Mouse (Mus musculus) forebrain, embryonic 15.5 days (tissue): ENCODE data around the gene Atp6v1a. TPM values are rescaled to one million over a fixed set of nuclear protein-coding genes. Genes with fewer than 3 reads are reported as not detected.

Source experiments
- ATAC-seq: fragments of 200-750 bp; cut with Nextera tagmentation; replicated peaks from 2 replicates; pipeline ENCODE4 v1.8.0; 2017; ENCODE audit warnings: mild to moderate bottlenecking, moderate TSS enrichment, moderate library complexity
- H3K27ac ChIP-seq: fragments of 300-500 bp; sonication (generic); replicated peaks from 2 replicates; pipeline ENCODE4 v1.5.1; 2015; ENCODE audit warnings: mild to moderate bottlenecking, inconsistent platforms
- H3K27me3 ChIP-seq: fragments of 300-500 bp; sonication (generic); 2 replicates; pipeline ENCODE4 v1.6.1; 2015; ENCODE audit warnings: inconsistent platforms
- H3K36me3 ChIP-seq: fragments of 300-500 bp; sonication (generic); 2 replicates; pipeline ENCODE4 v1.6.1; 2015; ENCODE audit warnings: mild to moderate bottlenecking, inconsistent platforms
- H3K4me1 ChIP-seq: fragments of 300-500 bp; sonication (generic); 2 replicates; pipeline ENCODE4 v1.6.1; 2015; ENCODE audit warnings: inconsistent platforms
- H3K4me2 ChIP-seq: fragments of 300-500 bp; sonication (generic); replicated peaks from 2 replicates; pipeline ENCODE4 v1.6.1; 2015; ENCODE audit warnings: mild to moderate bottlenecking, inconsistent platforms
- H3K4me3 ChIP-seq: fragments of 300-500 bp; sonication (generic); 2 replicates; pipeline ENCODE4 v1.5.1; 2015; ENCODE audit warnings: mild to moderate bottlenecking, inconsistent platforms
- H3K9ac ChIP-seq: fragments of 300-500 bp; sonication (generic); replicated peaks from 2 replicates; pipeline ENCODE4 v1.6.1; 2015; ENCODE audit warnings: mild to moderate bottlenecking, inconsistent platforms
- H3K9me3 ChIP-seq: fragments of 300-500 bp; sonication (generic); 2 replicates; pipeline ENCODE4 v1.6.1; 2016; ENCODE audit warnings: inconsistent platforms
- WGBS: fragments of 180-500 bp; shearing (Covaris S2); methylation state at CpG from one replicate; pipeline ENCODE4 v1.1.7; 2015; ENCODE audit warnings: mixed read lengths; 5-methylcytosine and 5-hydroxymethylcytosine counted together
- polyA plus RNA-seq: library from polyadenylated mRNA; unstranded; fragments of >200 nt; fragmentation: Nextera tagmentation; extraction: Ambion mirVana; gene quantifications from 2 replicates; pipeline ENCODE4 v1.2.1, GENCODE M21; 2015

Atp6v1a gene
- polyA plus RNA-seq, 1 experiment from 2014 or later: 107 TPM

GRCm38 (mm10) chr16:44168990-44169389, 29.5 kb upstream of the Atp6v1a start:
- H3K4me3 ChIP-seq: no peak overlapping the region
- H3K4me1 ChIP-seq: peaks cover 7% of the 10 kb centered on the region
- no peak overlapping the region for H3K9ac ChIP-seq
- no peaks in the 10 kb centered on the region for H3K9me3 ChIP-seq
- H3K4me2 ChIP-seq: no peak overlapping the region
- H3K27ac ChIP-seq: no peak overlapping the region
- ATAC-seq: no peak
- no peaks in the 10 kb centered on the region for H3K27me3 ChIP-seq
- WGBS: 85% methylated on average over 4 of the region's 4 CpGs
- no peaks in the 10 kb centered on the region for H3K36me3 ChIP-seq

- no peak overlapping the region for H3K4me3 ChIP-seq
- no peak for ATAC-seq
- H3K27me3 ChIP-seq: no peaks in the 10 kb centered on the region
- H3K4me1 ChIP-seq: no peaks in the 10 kb centered on the region
- 60% methylated on average over 3 of the region's 3 CpGs for WGBS
- H3K9ac ChIP-seq: no peak overlapping the region
- peaks cover 7% of the 10 kb centered on the region; the same call in 1 of the 2 replicates for H3K36me3 ChIP-seq
- H3K4me2 ChIP-seq: no peak overlapping the region
- no peaks in the 10 kb centered on the region for H3K9me3 ChIP-seq
- H3K27ac ChIP-seq: no peak overlapping the region
Observed at GRCm38 (mm10) chr16:44165182-44165581, 25.7 kb upstream of the Atp6v1a start.

- Histone ChIP-seq H3K9ac (no peak overlapping the region), H3K4me3 (no peak overlapping the region), H3K27me3 (no peaks in the 10 kb centered on the region), H3K4me1 (no peaks in the 10 kb centered on the region), H3K4me2 (no peak overlapping the region), H3K36me3 (peaks cover 15% of the 10 kb centered on the region), H3K27ac (no peak overlapping the region), H3K9me3 (no peaks in the 10 kb centered on the region)
- WGBS: 90% methylated on average over 2 of the region's 2 CpGs
- ATAC-seq: no peak
Observed at GRCm38 (mm10) chr16:44163831-44164230, 24.3 kb upstream of the Atp6v1a start.

GRCm38 (mm10) chr16:44159325-44159724, 19.8 kb upstream of the Atp6v1a start:
- Histone ChIP-seq H3K9me3 (no peaks in the 10 kb centered on the region), H3K27me3 (no peaks in the 10 kb centered on the region), H3K27ac (no peak overlapping the region), H3K4me3 (no peak overlapping the region), H3K4me1 (no peaks in the 10 kb centered on the region), H3K36me3 (peaks cover 15% of the 10 kb centered on the region), H3K9ac (no peak overlapping the region), H3K4me2 (no peak overlapping the region)
- no peak for ATAC-seq
- WGBS: 92% methylated on average over 7 of the region's 7 CpGs

GRCm38 (mm10) chr16:44154497-44155057, 15.1 kb upstream of the Atp6v1a start:
- H3K4me2 ChIP-seq: no peak overlapping the region
- no peaks in the 10 kb centered on the region for H3K27me3 ChIP-seq
- H3K27ac ChIP-seq: no peak overlapping the region
- H3K36me3 ChIP-seq: peaks cover 4% of the 10 kb centered on the region; the same call in 1 of the 2 replicates
- H3K4me3 ChIP-seq: no peak overlapping the region
- WGBS: 68% methylated on average over 6 of the region's 6 CpGs
- no peaks in the 10 kb centered on the region for H3K4me1 ChIP-seq
- no peak for ATAC-seq
- no peaks in the 10 kb centered on the region for H3K9me3 ChIP-seq
- no peak overlapping the region for H3K9ac ChIP-seq

GRCm38 (mm10) chr16:44149002-44149767, 9.7 kb upstream of the Atp6v1a start:
- 85% methylated on average over 1 of the region's 1 CpGs for WGBS
- no peak for ATAC-seq
- Histone ChIP-seq H3K4me2 (no peak overlapping the region), H3K27ac (no peak overlapping the region), H3K4me1 (no peaks in the 10 kb centered on the region), H3K27me3 (no peaks in the 10 kb centered on the region), H3K36me3 (no peaks in the 10 kb centered on the region), H3K9ac (no peak overlapping the region), H3K9me3 (no peaks in the 10 kb centered on the region), H3K4me3 (no peak overlapping the region)

GRCm38 (mm10) chr16:44141483-44141882, 2.0 kb upstream of the Atp6v1a start:
- Histone ChIP-seq H3K4me1 (peaks cover 29% of the 10 kb centered on the region), H3K9ac (no peak overlapping the region), H3K27me3 (no peaks in the 10 kb centered on the region), H3K9me3 (no peaks in the 10 kb centered on the region), H3K4me2 (peak overlapping the region; percentile 86; the same call in 1 of the 2 replicates), H3K27ac (no peak overlapping the region), H3K4me3 (peak overlapping the region; percentile 4; the same call in 1 of the 2 replicates), H3K36me3 (no peaks in the 10 kb centered on the region)
- ATAC-seq: no peak
- 29% methylated on average over 6 of the region's 6 CpGs for WGBS

- Histone ChIP-seq H3K9me3 (no peaks in the 10 kb centered on the region), H3K4me3 (peak overlapping the region; percentile 85), H3K27me3 (no peaks in the 10 kb centered on the region), H3K4me1 (peaks cover 29% of the 10 kb centered on the region), H3K36me3 (no peaks in the 10 kb centered on the region), H3K27ac (peak overlapping the region; percentile 99), H3K9ac (peak overlapping the region; percentile 79), H3K4me2 (peak overlapping the region; percentile 86)
- under 1% methylated on average over 43 of the region's 44 CpGs for WGBS
- peak; percentile 24 for ATAC-seq
Observed at GRCm38 (mm10) chr16:44140186-44140787, 782 bp upstream of the Atp6v1a start.

GRCm38 (mm10) chr16:44138979-44139535, 448 bp downstream of the Atp6v1a start:
- H3K36me3 ChIP-seq: no peaks in the 10 kb centered on the region
- H3K27ac ChIP-seq: peak overlapping the region; percentile 99

GRCm38 (mm10) chr16:44138377-44138978, 1.0 kb downstream of the Atp6v1a start:
- H3K36me3 ChIP-seq: no peaks in the 10 kb centered on the region
- no peaks in the 10 kb centered on the region for H3K9me3 ChIP-seq
- H3K4me3 ChIP-seq: peak overlapping the region; percentile 85
- H3K9ac ChIP-seq: peak overlapping the region; percentile 79
- H3K27ac ChIP-seq: peak overlapping the region; percentile 99
- peaks cover 29% of the 10 kb centered on the region for H3K4me1 ChIP-seq
- WGBS: 1% methylated on average over 24 of the region's 24 CpGs
- H3K27me3 ChIP-seq: no peaks in the 10 kb centered on the region
- no peak; the same call in none of the 2 replicates for ATAC-seq
- H3K4me2 ChIP-seq: peak overlapping the region; percentile 86

More at GRCm38 (mm10) chr16:44138979-44139535, 448 bp downstream of the Atp6v1a start:
- Histone ChIP-seq H3K4me1 (peaks cover 29% of the 10 kb centered on the region), H3K9ac (peak overlapping the region; percentile 79), H3K27me3 (no peaks in the 10 kb centered on the region), H3K4me3 (peak overlapping the region; percentile 85), H3K4me2 (peak overlapping the region; percentile 86), H3K9me3 (no peaks in the 10 kb centered on the region)
- under 1% methylated on average over 25 of the region's 25 CpGs for WGBS
- peak; percentile 90 for ATAC-seq

GRCm38 (mm10) chr16:44136511-44137021, 2.9 kb downstream of the Atp6v1a start:
- Histone ChIP-seq H3K27ac (no peak overlapping the region), H3K9me3 (no peaks in the 10 kb centered on the region), H3K4me1 (peaks cover 26% of the 10 kb centered on the region), H3K9ac (no peak overlapping the region), H3K4me2 (no peak overlapping the region), H3K36me3 (no peaks in the 10 kb centered on the region), H3K27me3 (no peaks in the 10 kb centered on the region), H3K4me3 (no peak overlapping the region)
- no peak for ATAC-seq
- 92% methylated on average over 6 of the region's 6 CpGs for WGBS
